Mouse (Mus musculus) Patski (cell line): ENCODE measurements around the gene Med9. TPM values are rescaled to one million over a fixed set of nuclear protein-coding genes. Genes with fewer than 3 reads are reported as not detected.

ENCODE experiments used
- ATAC-seq: fragments of 100-300 bp; one replicate; pipeline ENCODE4 v1.8.0; 2021
- CTCF ChIA-PET: fragments of 350-600 bp; sonication (Branson Sonifier 250); formaldehyde crosslinking; loops from one replicate; lab custom pipeline; 2022; ENCODE audit warnings: inconsistent platforms; lab: Charles Lee
- POLR2A ChIA-PET: fragments of 350-600 bp; sonication (Branson Sonifier 250); formaldehyde crosslinking; loops from one replicate; lab custom pipeline; 2022; ENCODE audit warnings: antibody characterized with exemption, inconsistent platforms; lab: Charles Lee
- DNase-seq: peaks from one replicate; pipeline ENCODE4 v3.0.0-alpha.2; 2011; ENCODE audit warnings: low read depth, low spot score
- H3K27me3 ChIP-seq: fragments of 371-371 bp; one replicate; pipeline ENCODE4 v1.5.1; 2021
- CTCF ChIP-seq: fragments of 100-300 bp; IDR thresholded peaks from one replicate; pipeline ENCODE4 v1.5.1; 2021
- in situ Hi-C: fragments of 300-500 bp; cut with MboI; formaldehyde crosslinking; loops from 3 replicates; pipeline ENCODE4 v1.11.1; 2018; ENCODE audit warnings: low pct_unique_long_range_greater_than_20kb, mixed read lengths
- polyA plus RNA-seq: library from polyadenylated mRNA; unstranded; gene quantifications from one replicate; pipeline ENCODE4 v1.2.3, GENCODE M21; 2021

Med9 gene
- polyA plus RNA-seq, 1 experiment from 2014 or later, result 30.4 TPM

DNA sequence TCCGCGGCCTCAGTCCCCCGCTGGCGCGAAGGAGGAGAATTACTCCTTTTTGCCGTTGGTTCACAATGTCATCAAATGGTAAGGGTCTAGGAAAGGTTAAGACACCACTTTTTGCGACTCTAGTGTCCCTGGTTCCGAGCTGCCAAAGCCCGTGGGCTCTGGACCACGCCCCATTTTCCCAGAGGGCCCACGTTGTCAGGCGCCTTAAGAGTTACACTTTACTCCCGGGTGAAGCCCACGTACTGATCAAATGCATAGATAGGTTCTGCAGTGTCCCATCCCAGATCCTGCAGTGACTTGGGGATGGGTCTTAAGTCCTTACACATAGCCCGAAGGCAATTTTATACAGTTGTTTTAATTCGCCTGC lies 378 bp downstream of the Med9 start:
- ATAC-seq, result no peak
- CTCF ChIA-PET, result no interaction called here
- in situ Hi-C loops, result no loop called here
- POLR2A ChIA-PET, result interaction anchor here (1.1 kb wide), 1 partner anchor 12 kb away, joined by 3 read pairs; no protein-coding TSS in a partner anchor
- no peak for DNase-seq
- H3K27me3 ChIP-seq, result no peaks in the 10 kb centered on the region
- TF ChIP-seq CTCF, result no peak

DNA sequence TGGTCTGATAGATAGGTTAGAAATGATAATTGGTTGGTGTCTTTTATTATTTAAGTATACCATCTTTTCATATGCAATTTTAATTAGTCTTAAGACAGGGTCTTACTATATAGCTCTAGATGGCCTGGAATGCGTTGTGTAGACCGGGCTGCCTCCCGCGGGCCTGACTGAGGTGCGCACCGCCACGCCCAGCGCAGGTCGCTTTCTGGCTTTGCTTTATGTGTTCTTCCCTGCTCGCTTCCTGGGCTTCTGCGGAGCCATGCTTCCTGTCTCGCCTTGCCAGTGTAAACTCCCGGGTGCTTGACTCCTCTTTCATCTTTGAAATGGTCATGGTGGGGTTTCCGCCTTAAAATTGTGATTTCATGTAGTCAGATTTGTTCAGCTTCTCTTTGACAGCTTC lies 4.9 kb downstream of the Med9 start:
- ATAC-seq (no peak), DNase-seq (no peak)
- TF ChIP-seq CTCF, result no peak
- CTCF ChIA-PET, result no interaction called here
- POLR2A ChIA-PET, result no interaction called here
- in situ Hi-C loops, result no loop called here
- H3K27me3 ChIP-seq, result no peaks in the 10 kb centered on the region

DNA sequence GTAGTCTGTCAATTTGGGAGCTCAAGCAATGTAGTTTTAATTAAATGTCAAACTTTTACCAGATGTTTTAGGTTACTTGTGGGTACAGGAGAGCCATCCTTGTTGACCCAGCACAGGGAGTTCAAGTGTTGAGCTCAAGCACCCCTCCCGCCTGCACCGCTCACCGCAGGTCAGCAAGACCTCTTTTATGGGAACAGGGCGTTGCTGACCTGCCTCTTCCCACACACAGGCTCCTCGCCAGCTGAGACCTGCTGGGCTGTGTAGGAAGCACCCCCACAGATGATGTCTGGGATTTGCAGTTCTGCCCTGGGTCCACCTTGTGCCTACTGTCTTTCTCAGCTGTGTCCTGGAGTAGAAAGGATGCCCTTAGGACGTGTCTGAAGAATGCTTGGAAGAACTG lies 8.7 kb downstream of the Med9 start:
- ATAC-seq, result no peak
- H3K27me3 ChIP-seq, result no peaks in the 10 kb centered on the region
- CTCF ChIA-PET, result interaction anchor here (1.5 kb wide), 1 partner anchor 8 kb away, joined by 3 read pairs; the partner anchor contains the start of gene Rasd1
- POLR2A ChIA-PET, result interaction anchor here (0.7 kb wide), 1 partner anchor 437 kb away, joined by 3 read pairs; no protein-coding TSS in a partner anchor
- DNase-seq, result no peak
- in situ Hi-C loops, result no loop called here
- TF ChIP-seq CTCF, result no peak

DNA sequence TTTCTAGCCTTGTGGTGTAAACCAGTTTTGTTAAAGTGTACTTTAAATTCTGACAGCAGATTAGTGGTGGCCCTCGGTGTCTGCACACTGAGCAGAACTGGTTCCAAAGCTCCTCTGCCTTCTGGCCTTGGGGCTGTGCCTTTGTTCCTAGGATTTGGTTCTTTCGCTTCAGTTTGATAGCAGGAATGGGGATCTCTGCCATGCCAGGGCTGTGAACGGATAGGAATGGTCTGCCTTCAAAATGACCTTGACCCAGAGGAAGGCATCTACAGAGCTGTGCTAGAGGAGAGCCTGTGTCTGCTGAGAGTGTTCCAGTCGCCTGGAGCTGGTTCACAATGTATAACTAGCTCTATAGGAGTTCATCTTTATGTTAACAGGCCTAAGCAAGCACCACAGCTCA lies 11.4 kb downstream of the Med9 start:
- ATAC-seq, result no peak

DNA sequence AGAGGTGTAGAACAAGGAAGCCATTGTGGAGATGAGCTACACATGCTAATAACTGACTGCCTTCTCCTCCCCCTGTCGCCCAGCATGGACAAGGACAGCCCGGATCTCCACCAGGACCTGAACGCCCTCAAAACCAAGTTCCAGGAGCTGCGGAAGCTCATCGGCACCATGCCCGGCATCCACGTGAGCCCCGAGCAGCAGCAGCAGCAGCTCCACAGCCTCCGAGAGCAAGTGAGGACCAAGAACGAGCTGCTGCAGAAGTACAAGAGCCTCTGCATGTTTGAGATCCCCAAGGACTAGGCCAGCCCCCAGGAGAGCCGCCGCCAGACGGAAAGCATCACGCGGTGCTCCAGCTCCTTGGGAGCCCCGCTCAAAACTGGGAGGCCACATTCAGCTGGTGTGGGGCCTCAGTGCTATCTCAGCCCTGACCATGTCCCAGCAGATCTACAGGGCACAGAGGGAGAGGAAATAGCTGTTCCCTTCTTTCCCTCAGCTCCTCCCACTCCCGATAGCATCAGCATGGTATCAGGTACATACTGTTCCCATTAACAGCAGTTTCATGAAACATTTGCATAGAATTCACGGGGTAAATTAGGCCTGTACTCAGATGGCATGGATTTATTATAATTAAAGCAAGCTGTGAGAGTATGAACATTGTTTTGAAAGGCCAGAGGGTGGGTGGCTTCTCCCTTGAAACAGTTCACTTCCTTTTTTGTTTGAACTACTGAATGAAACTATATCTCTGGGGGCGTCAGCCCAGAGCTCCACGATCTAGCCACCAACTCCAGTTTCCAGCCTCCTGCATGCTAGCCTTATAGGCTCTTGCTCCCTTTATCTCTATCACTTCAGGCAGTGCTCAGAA lies 12.7 kb downstream of the Med9 start:
- no peak for TF ChIP-seq CTCF
- POLR2A ChIA-PET, result interaction anchor here (0.9 kb wide), 1 partner anchor 13 kb away, joined by 3 read pairs; the partner anchor contains the start of gene Med9
- ATAC-seq (no peak), DNase-seq (no peak)
- H3K27me3 ChIP-seq, result no peaks in the 10 kb centered on the region
- CTCF ChIA-PET, result interaction anchor here (1.1 to 1.5 kb wide), 2 partner anchors 10 to 67 kb away, joined by 4 to 6 read pairs; no protein-coding TSS in a partner anchor
- in situ Hi-C loops, result no loop called here

More for the DNA sequence above, 11.4 kb downstream of the Med9 start:
- no peak for TF ChIP-seq CTCF
- POLR2A ChIA-PET, result no interaction called here
- H3K27me3 ChIP-seq, result no peaks in the 10 kb centered on the region
- no peak for DNase-seq
- CTCF ChIA-PET, result interaction anchor here (1.1 kb wide), 1 partner anchor 68 kb away, joined by 6 read pairs; no protein-coding TSS in a partner anchor
- in situ Hi-C loops, result no loop called here

DNA sequence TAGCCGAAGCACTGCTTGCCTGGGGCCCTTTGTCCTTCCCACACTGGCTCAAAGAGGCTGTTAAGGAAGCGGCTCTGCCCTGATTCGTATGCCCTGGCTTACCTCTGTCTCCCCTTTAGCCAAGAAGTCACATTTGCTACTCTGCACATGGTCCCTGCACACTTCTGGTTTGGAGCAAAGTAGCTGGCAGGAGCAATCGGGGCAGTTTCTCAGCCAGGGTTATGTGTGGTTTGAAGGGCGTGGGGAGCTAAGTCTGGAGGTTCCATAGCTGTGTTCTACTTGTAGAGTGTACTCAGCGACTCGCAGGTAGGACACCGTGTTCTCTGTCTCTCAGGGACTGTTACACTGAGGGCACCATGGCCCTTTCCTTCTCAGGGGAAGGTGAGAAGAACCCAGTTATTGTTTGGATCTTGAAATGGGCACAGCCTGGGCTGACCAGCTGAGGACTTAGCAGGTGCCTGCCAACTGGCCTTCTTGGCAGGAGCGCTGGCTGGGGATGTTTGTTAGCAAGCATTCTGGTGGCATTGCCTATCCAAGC lies 13.4 kb downstream of the Med9 start:
- DNase-seq (no peak), ATAC-seq (no peak)
- POLR2A ChIA-PET, result no interaction called here
- in situ Hi-C loops, result no loop called here
- no peak for TF ChIP-seq CTCF
- CTCF ChIA-PET, result interaction anchor here (1.5 kb wide), 1 partner anchor 10 kb away, joined by 4 read pairs; no protein-coding TSS in a partner anchor
- H3K27me3 ChIP-seq, result no peaks in the 10 kb centered on the region

DNA sequence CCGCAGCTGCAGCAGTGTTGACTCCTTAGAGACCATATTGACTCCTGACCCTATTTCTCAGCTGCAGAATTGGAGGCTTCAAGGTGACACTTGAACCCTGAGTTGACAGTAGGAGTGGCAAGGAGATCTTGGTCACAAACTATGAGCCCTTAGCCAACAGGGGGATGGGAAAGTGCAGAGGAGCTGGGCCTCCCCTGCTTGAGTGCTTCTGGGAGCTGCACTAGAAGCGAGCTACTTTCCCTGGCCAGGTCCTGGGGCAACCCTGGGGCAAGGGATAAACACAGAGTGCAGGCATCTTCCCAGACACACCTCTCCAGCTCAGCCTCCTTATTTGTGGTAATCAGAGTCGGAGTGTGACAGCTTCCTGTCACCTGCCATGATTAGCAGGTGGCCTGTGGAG lies 14.6 kb downstream of the Med9 start:
- no peak for TF ChIP-seq CTCF
- H3K27me3 ChIP-seq, result no peaks in the 10 kb centered on the region
- ChIA-PET POLR2A (no interaction called here), CTCF (no interaction called here)
- in situ Hi-C loops, result no loop called here
- DNase-seq (no peak), ATAC-seq (no peak)

DNA sequence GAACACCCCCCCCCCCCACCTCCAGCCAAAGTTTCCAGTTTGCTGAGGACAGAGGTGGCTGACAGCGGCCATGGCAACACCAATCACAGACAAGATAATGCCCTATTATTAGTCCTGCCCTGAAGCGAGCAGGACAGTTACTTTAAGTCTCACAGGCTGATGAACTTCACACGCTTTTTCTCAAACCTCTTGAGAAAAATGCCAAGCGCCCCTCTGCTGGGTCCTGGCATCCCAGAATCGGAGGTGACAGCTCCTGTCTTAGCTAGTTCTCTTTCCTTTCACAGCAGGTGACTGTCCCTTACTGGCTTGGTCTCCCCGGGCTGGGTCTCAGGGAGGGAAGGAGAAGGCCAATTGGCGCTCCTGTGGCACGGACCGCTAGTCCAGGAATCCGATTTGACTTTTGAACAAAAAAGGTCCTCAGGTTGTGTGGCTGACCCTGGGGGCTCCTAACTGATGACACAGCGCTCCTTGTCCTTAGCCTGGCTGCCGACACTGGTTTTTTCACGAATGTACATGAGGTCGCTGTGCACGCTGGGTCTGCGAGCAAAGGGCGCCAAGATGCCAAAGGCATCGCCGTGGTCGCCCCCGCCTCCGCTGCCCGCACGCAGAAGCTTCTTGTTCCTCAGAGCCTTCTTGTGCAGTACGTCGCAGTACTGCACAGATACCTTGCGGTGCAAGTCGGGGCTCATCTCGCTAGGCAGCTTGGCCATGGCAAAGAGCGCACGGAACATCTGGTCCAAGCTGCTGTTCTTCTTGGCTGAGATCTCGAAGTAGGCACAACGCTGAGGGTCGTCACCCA lies 15.6 kb downstream of the Med9 start:
- DNase-seq (no peak), ATAC-seq (no peak)
- CTCF ChIA-PET, result interaction anchor here (1.5 kb wide), 1 partner anchor 74 kb away, joined by 3 read pairs; no protein-coding TSS in a partner anchor
- in situ Hi-C loops, result no loop called here
- no peaks in the 10 kb centered on the region for H3K27me3 ChIP-seq
- TF ChIP-seq CTCF, result no peak
- POLR2A ChIA-PET, result interaction anchor here (0.9 kb wide), 1 partner anchor 112 kb away, joined by 3 read pairs; no protein-coding TSS in a partner anchor

DNA sequence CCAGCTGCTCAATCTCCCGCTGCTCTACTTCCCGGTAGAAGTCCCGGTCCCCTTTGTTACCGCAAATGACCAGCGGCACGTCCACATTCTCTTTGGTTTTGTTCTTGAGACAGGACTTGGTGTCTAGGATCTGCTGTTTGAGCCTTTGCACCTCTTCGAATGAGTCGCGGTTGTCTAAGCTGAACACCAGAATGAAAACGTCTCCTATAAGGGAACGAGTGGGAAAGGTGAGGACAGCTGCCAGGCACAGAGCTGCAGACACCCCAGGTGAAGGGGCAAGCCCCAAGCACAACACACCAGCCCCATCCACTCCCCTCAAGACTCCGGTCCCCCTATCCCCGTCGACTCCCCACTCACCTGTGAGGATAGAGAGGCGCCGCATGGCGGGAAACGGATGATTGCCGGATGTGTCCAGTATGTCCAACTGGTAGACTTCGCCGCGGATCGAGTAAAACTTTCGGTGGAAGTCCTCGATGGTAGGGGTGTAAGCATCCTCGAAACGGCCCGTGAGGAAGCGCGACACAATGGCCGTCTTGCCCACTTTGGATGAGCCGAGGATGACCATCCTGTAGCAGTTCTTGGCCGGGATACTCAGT lies 16.3 kb downstream of the Med9 start:
- CTCF ChIA-PET, result interaction anchor here (0.9 to 1.5 kb wide), 3 partner anchors 8 to 113 kb away, joined by 3 read pairs; no protein-coding TSS in a partner anchor
- H3K27me3 ChIP-seq, result no peaks in the 10 kb centered on the region
- POLR2A ChIA-PET, result interaction anchor here (0.9 kb wide), 1 partner anchor 112 kb away, joined by 3 read pairs; no protein-coding TSS in a partner anchor
- DNase-seq, result no peak
- in situ Hi-C loops, result no loop called here
- no peak for TF ChIP-seq CTCF
- ATAC-seq, result no peak
